Mouse (Mus musculus) forebrain, embryonic 11.5 days (tissue): ENCODE data around the gene Gm28042. TPM values are rescaled to one million over a fixed set of nuclear protein-coding genes. Genes with fewer than 3 reads are reported as not detected.

Source experiments
- ATAC-seq: fragments of 200-750 bp; cut with Nextera tagmentation; replicated peaks from 2 replicates; pipeline ENCODE4 v1.8.0; 2017; ENCODE audit warnings: moderate TSS enrichment; ENCODE audit not compliant: low FRiP score
- DNase-seq: peaks from one replicate; pipeline ENCODE4 v3.0.0-alpha.2; 2017; ENCODE audit warnings: low spot score
- H3K27ac ChIP-seq: fragments of 300-500 bp; sonication (generic); 2 replicates; pipeline ENCODE4 v1.5.1; 2014; ENCODE audit warnings: low read depth, low read length
- H3K27me3 ChIP-seq: fragments of 300-500 bp; sonication (generic); 2 replicates; pipeline ENCODE4 v1.6.1; 2014; ENCODE audit warnings: mild to moderate bottlenecking, low read length, mixed read lengths; ENCODE audit not compliant: control insufficient read depth, insufficient read depth
- H3K36me3 ChIP-seq: fragments of 300-500 bp; sonication (generic); 2 replicates; pipeline ENCODE4 v1.6.1; 2014; ENCODE audit warnings: mild to moderate bottlenecking, low read length, moderate library complexity, mixed read lengths; ENCODE audit not compliant: control insufficient read depth, insufficient read depth
- H3K4me1 ChIP-seq: fragments of 300-500 bp; sonication (generic); replicated peaks from 2 replicates; pipeline ENCODE4 v1.6.1; 2014; ENCODE audit warnings: low read length, mixed read lengths; ENCODE audit not compliant: control insufficient read depth, insufficient read depth
- H3K4me2 ChIP-seq: fragments of 300-500 bp; sonication (generic); 2 replicates; pipeline ENCODE4 v1.6.1; 2014; ENCODE audit warnings: low read depth, mild to moderate bottlenecking, low read length, moderate library complexity, mixed read lengths; ENCODE audit not compliant: severe bottlenecking
- H3K4me3 ChIP-seq: fragments of 300-500 bp; sonication (generic); 2 replicates; pipeline ENCODE4 v1.5.1; 2014; ENCODE audit warnings: low read depth, low read length
- H3K9ac ChIP-seq: fragments of 300-500 bp; sonication (generic); 2 replicates; pipeline ENCODE4 v1.6.1; 2014; ENCODE audit warnings: low read length
- H3K9me3 ChIP-seq: fragments of 300-500 bp; sonication (generic); 2 replicates; pipeline ENCODE4 v1.6.1; 2016; ENCODE audit warnings: low read length, mixed read lengths; ENCODE audit not compliant: control insufficient read depth
- WGBS: fragments of 180-500 bp; shearing (Covaris S2); extraction: QIAGEN DNeasy Blood & Tissue Kit; methylation state at CpG from one replicate; pipeline ENCODE4 v1.1.7; 2014; 5-methylcytosine and 5-hydroxymethylcytosine counted together
- polyA plus RNA-seq: library from polyadenylated mRNA; unstranded; fragments of >200 nt; fragmentation: Nextera tagmentation; extraction: Ambion mirVana; gene quantifications from 2 replicates; pipeline ENCODE4 v1.2.1, GENCODE M21; 2014

The Gm28042 gene
- polyA plus RNA-seq, 1 experiment from 2014 or later: 6.6 TPM

DNA sequence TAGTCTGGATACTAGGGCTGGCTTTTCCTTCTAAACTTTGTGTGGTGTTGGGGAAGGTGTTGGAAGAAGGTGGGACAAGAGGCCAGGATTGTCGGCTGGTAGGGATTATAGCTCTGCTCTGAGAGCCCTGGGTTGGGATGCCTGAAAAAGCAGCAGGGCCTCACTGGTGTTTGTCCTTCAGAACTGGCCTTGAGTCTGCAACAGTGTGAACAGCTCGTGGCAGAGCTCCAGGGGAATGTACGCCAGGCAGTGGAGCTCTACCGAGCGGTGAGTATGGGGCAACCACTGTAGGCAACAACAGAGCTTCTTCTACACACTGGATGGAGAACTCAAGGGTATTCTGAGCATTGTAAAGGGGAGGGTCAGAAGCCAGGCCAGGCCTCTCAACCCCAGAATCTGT is 3.0 kb upstream of the Gm28042 start:
- no peak overlapping the region for H3K9ac ChIP-seq
- no peaks in the 10 kb centered on the region for H3K9me3 ChIP-seq
- no peak overlapping the region for H3K4me2 ChIP-seq
- ATAC-seq (no peak), DNase-seq (no peak)
- no peaks in the 10 kb centered on the region for H3K36me3 ChIP-seq
- H3K27ac ChIP-seq: no peak overlapping the region
- H3K27me3 ChIP-seq: no peaks in the 10 kb centered on the region
- H3K4me3 ChIP-seq: no peak overlapping the region
- WGBS: 92% methylated on average over 5 of the region's 5 CpGs
- peaks cover 6% of the 10 kb centered on the region; the same call in 1 of the 2 replicates for H3K4me1 ChIP-seq

DNA sequence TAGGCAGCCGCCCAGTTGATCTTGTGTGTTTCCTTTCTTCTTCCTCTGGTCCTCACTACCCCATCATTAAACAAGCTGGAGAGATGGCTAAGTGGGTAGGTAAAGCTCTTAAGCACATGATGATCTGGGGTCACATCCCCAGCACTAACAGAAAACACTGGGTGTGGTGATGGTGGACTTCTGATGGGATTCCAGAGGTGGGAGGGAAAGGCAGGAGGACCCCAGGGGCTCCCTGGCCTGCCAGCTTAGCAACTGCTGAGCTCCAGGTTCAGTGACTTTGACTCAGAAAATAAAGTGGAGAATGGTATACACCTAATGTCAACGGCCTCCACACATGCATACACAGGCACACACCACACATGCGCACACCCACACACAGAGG is 648 bp downstream of the Gm28042 start:
- H3K4me3 ChIP-seq: peak overlapping the region; percentile 84
- peaks cover 6% of the 10 kb centered on the region; the same call in 1 of the 2 replicates for H3K4me1 ChIP-seq
- H3K27ac ChIP-seq: peak overlapping the region; percentile 39
- ATAC-seq: peak; percentile 13
- 55% methylated on average over 3 of the region's 3 CpGs for WGBS
- no peak for DNase-seq
- H3K27me3 ChIP-seq: no peaks in the 10 kb centered on the region
- peak overlapping the region; percentile 90 for H3K9ac ChIP-seq
- H3K4me2 ChIP-seq: peak overlapping the region; percentile 71
- H3K36me3 ChIP-seq: no peaks in the 10 kb centered on the region; the same call in 1 of the 2 replicates
- no peaks in the 10 kb centered on the region for H3K9me3 ChIP-seq

DNA sequence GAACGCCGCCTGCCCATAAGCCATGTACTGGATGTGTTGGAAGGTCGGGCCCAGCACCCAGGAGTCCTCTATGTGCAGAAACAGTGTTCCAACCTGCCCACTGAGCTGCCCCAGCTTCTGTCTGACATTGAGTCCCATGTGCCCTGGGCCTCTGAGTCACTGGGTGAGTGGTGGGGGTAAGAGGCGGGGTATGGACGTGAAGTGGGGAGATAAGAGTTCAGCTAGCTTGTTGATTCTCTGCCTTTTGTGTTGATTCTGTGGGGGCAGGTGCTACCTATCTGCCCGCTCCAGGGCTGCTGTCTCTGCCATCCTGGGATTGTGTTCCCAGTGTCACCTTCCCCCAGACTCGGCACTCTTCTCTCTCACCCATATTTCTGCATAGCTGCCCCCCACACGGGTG is 3.1 kb downstream of the Gm28042 start:
- ATAC-seq (no peak), DNase-seq (no peak)
- Histone ChIP-seq H3K36me3 (no peaks in the 10 kb centered on the region; the same call in 1 of the 2 replicates), H3K4me3 (no peak overlapping the region), H3K27ac (no peak overlapping the region), H3K9me3 (no peaks in the 10 kb centered on the region), H3K4me1 (peaks cover 6% of the 10 kb centered on the region; the same call in 1 of the 2 replicates), H3K27me3 (no peaks in the 10 kb centered on the region), H3K9ac (no peak overlapping the region), H3K4me2 (no peak overlapping the region)
- WGBS: 90% methylated on average over 8 of the region's 8 CpGs

GRCm38 (mm10) chr2:120032726-120033467 is 5.6 kb downstream of the Gm28042 start, which contains the start of gene Pla2g4b:
TSS of gene Pla2g4b (plus strand) at chr2:120033417.
- H3K9ac ChIP-seq: no peak within 1 kb of the TSS
- H3K9me3 ChIP-seq: no peaks in the 10 kb centered on the region
- H3K36me3 ChIP-seq: no peaks in the 10 kb centered on the region; the same call in 1 of the 2 replicates

GRCm38 (mm10) chr2:120033726-120034125 is 6.4 kb downstream of the Gm28042 start:
- no peak overlapping the region for H3K9ac ChIP-seq
- H3K27me3 ChIP-seq: no peaks in the 10 kb centered on the region
- H3K4me3 ChIP-seq: no peak overlapping the region
- whole genome bisulfite sequencing: 89% methylated on average over 5 of the region's 5 CpGs
- ATAC-seq (no peak), DNase-seq (no peak)
- H3K36me3 ChIP-seq: no peaks in the 10 kb centered on the region; the same call in 1 of the 2 replicates
- H3K27ac ChIP-seq: no peak overlapping the region
- no peak overlapping the region for H3K4me2 ChIP-seq
- no peaks in the 10 kb centered on the region for H3K4me1 ChIP-seq
- no peaks in the 10 kb centered on the region for H3K9me3 ChIP-seq

More at GRCm38 (mm10) chr2:120032726-120033467, 5.6 kb downstream of the Gm28042 start, which contains the start of gene Pla2g4b:
- ATAC-seq (no peak), DNase-seq (no peak)
- no peak within 1 kb of the TSS for H3K4me2 ChIP-seq
- H3K4me1 ChIP-seq: peaks cover 5% of the 10 kb centered on the region; the same call in 1 of the 2 replicates
- 93% methylated on average over 12 of the region's 12 CpGs for WGBS
- H3K27ac ChIP-seq: no peak within 1 kb of the TSS
- no peak within 1 kb of the TSS for H3K4me3 ChIP-seq
- H3K27me3 ChIP-seq: no peaks in the 10 kb centered on the region

DNA sequence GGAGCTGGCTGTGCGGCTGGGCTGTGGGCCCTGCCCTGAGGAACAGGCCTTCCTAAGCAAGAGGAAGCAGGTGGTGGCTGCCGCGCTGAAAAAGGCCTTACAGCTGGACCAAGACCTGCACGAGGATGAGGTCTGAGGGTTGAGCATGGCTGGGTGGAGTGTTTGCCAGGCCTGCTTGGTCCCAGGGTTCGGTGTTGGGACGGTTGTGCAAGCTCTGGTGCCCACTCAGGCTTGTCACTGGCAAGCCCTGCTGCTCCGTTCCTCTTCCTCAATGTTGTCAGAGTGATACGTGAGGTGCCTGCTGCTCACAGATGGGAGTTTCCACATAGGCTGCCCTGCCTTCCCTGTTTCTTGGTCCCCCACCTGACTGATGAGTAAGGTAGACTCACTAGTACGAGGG is 10.5 kb downstream of the Gm28042 start:
- Histone ChIP-seq H3K27ac (no peak overlapping the region), H3K9me3 (no peaks in the 10 kb centered on the region), H3K36me3 (no peaks in the 10 kb centered on the region; the same call in 1 of the 2 replicates), H3K4me2 (no peak overlapping the region), H3K4me1 (no peaks in the 10 kb centered on the region), H3K27me3 (no peaks in the 10 kb centered on the region), H3K4me3 (no peak overlapping the region), H3K9ac (no peak overlapping the region)
- WGBS: 96% methylated on average over 9 of the region's 9 CpGs
- no peak for DNase-seq
- no peak for ATAC-seq

DNA sequence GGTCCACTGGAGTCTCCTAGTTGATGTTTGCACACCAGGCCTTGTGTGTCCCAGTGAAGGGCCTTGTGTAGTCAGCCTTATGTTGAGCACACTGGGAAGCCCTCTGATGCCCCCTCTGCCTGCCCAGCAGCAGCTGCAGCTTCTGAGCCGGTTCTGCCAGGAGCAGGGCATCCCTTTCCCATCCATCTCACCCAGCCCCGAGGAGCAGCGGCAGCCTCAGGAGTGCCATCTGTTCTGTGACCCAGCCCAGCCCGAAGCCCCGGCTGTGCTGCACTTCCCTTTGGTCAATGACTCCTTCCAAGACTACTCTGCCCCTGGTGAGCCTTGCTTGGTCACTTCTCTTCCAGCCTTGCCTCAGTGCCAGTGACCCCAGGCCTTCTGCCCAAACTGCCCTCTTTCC is 13.7 kb downstream of the Gm28042 start:
- H3K27ac ChIP-seq: no peak overlapping the region
- H3K4me2 ChIP-seq: no peak overlapping the region
- H3K9ac ChIP-seq: no peak overlapping the region
- WGBS: 96% methylated on average over 5 of the region's 5 CpGs
- no peak for ATAC-seq
- H3K4me3 ChIP-seq: no peak overlapping the region
- no peaks in the 10 kb centered on the region for H3K27me3 ChIP-seq
- no peak for DNase-seq
- no peaks in the 10 kb centered on the region for H3K9me3 ChIP-seq
- H3K4me1 ChIP-seq: no peaks in the 10 kb centered on the region
- no peaks in the 10 kb centered on the region; the same call in 1 of the 2 replicates for H3K36me3 ChIP-seq

DNA sequence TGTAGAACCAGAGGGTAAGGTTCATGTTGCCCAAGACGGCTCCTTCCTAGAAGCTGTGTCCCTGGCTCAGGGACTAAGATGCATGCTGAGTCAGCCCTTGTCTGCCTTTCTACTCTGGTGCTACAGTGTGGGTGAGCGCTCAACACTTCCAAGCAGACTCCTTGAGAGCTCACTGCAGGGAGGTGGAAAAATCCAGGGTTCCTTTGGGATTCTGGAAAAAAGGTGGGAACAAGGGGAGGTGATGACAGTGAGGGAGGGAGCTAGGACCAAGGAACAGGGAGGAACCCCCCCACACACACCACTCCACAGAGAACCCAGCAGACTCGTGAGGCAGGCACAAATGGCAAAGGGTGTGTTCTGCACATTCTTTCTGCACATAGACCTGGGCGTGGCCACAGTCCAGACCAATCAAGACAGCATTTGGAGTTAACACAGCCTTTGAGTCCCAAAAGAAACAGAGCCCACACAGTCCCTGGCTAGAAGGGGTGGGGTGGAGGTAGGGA is 16.9 kb downstream of the Gm28042 start:
- no peak overlapping the region for H3K9ac ChIP-seq
- DNase-seq (no peak), ATAC-seq (no peak)
- H3K27ac ChIP-seq: no peak overlapping the region
- H3K36me3 ChIP-seq: no peaks in the 10 kb centered on the region; the same call in 1 of the 2 replicates
- 64% methylated on average over 4 of the region's 4 CpGs for WGBS
- H3K4me3 ChIP-seq: no peak overlapping the region
- no peaks in the 10 kb centered on the region for H3K9me3 ChIP-seq
- H3K4me1 ChIP-seq: no peaks in the 10 kb centered on the region
- no peak overlapping the region for H3K4me2 ChIP-seq
- no peaks in the 10 kb centered on the region for H3K27me3 ChIP-seq
